Mouse (Mus musculus): ENCODE measurements around the gene Senp3. TPM values are rescaled to one million over a fixed set of nuclear protein-coding genes. Genes with fewer than 3 reads are reported as not detected.
A peak's percentile ranks its signal among the peaks of the same experiment; 100 is the strongest.

The Senp3 gene
- total and polyA plus RNA-seq, 3 experiments = 116 to 303 (median 256) TPM

- TF ChIP-seq NELFE (IDR thresholded peaks at IDR 0.05; ENCODE audit: low read depth, low read length) (peak; percentile 100), CHD1 (IDR thresholded peaks at IDR 0.05; ENCODE audit: low read depth, low read length) (no peak), ELF1 (IDR thresholded peaks at IDR 0.05; ENCODE audit: low read depth, low read length) (peak; percentile 98), USF1 (IDR thresholded peaks at IDR 0.05; ENCODE audit: low read depth, low read length) (peak; percentile 94), ZMIZ1 (IDR thresholded peaks at IDR 0.05; ENCODE audit: low read depth, low read length) (peak; percentile 99), MAFK (IDR thresholded peaks at IDR 0.05; ENCODE audit: insufficient replicate concordance, low read length) (no peak), EP300 (IDR thresholded peaks at IDR 0.05; ENCODE audit: low read length) (no peak), POLR2A (IDR thresholded peaks at IDR 0.05; ENCODE audit: low read depth, low read length) (peak; percentile 100), NRF1 (IDR thresholded peaks at IDR 0.05; ENCODE audit: low read depth, low read length) (peak; percentile 72), ZNF384 (IDR thresholded peaks at IDR 0.05; ENCODE audit: low read depth, low read length) (no peak), RCOR1 (conservative IDR thresholded peaks at IDR 0.05; ENCODE audit: low read depth, low read length) (no peak; the same call in 1 of the 2 replicates), UBTF (IDR thresholded peaks at IDR 0.05; ENCODE audit: low read depth, low read length) (no peak), MAZ (IDR thresholded peaks at IDR 0.05; ENCODE audit: low read depth, low read length) (no peak), RAD21 (IDR thresholded peaks at IDR 0.05; ENCODE audit: low read depth, low read length) (no peak), MEF2A (IDR thresholded peaks at IDR 0.05; ENCODE audit: borderline replicate concordance, low read depth, low read length) (no peak), TBP (conservative IDR thresholded peaks at IDR 0.05; ENCODE audit: low read depth, low read length) (peak; percentile 99), JUND (conservative IDR thresholded peaks at IDR 0.05; ENCODE audit: low read depth, low read length) (no peak), USF2 (conservative IDR thresholded peaks at IDR 0.05; ENCODE audit: low read depth, low read length) (peak; percentile 91), MYC (IDR thresholded peaks at IDR 0.05; ENCODE audit: low read depth, low read length) (peak; percentile 100)
Measured at GRCm38 (mm10) chr11:69672211-69672706, 9.6 kb downstream of the Senp3 start, which contains the start of gene Eif4a1 (continued).

DNA sequence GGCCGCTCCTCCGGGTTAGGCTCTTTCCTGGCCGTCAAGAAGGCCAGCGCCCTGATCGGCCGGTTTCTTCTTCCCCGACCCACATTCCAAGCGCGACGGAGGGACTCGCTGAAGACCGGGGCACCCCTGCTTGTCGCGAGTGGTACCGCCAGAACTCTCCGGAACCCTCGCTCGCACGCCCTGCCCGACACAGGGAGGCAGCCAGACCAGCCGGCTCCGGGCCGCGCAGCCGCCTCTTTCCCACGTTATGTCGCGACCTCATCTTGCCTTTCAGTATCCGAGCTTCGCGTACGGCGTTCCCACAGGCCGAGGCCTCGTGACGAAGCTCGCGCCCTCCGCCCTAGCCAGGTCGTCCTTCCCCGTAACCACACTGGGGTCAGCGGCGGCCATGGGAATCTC lies 10.2 kb downstream of the Senp3 start:
- no peak overlapping the region for H3K4me2 ChIP-seq (ENCODE audit: insufficient read depth, low read depth, poor library complexity, severe bottlenecking)
- no peak for DNase-seq (ENCODE audit: extremely low read depth)
- TF ChIP-seq CHD1 (IDR thresholded peaks at IDR 0.05; ENCODE audit: low read depth, low read length) = peak; percentile 94
- no peak for TF ChIP-seq MAZ (IDR thresholded peaks at IDR 0.05; ENCODE audit: low read depth, low read length)
- dilution Hi-C loops (cut with MboI; ENCODE audit: extremely low pct_ligation_motif_present, extremely low pct_unique_long_range_greater_than_20kb, low sequenced_read_pairs) (no loop called here), in situ Hi-C loops (cut with MboI; ENCODE audit: low pct_ligation_motif_present, low pct_unique_long_range_greater_than_20kb, low sequenced_read_pairs) (no loop called here)
- peak overlapping the region; percentile 99 for H3K9ac ChIP-seq (ENCODE audit: insufficient read depth, low read depth)
- peak overlapping the region; percentile 88 for H3K27ac ChIP-seq (ENCODE audit: insufficient read depth, low read depth)
- no peaks in the 10 kb centered on the region for H3K9me3 ChIP-seq (replicated peaks; ENCODE audit: low read length)
- peaks cover 67 to 82% of the 10 kb centered on the region in 2 experiments for H3K36me3 ChIP-seq (replicated peaks in 1 of 2; ENCODE audit: control insufficient read depth in 1 of 2, insufficient read depth in 1 of 2, low read length in 1 of 2)
- peaks cover 8 to 59% of the 10 kb centered on the region in 2 experiments; a peak in 3 of 4 replicates for H3K4me1 ChIP-seq (ENCODE audit: control insufficient read depth in 1 of 2, insufficient read depth in 2 of 2)
- H3K27me3 ChIP-seq (replicated peaks) = no peaks in the 10 kb centered on the region
- peak overlapping the region; percentile 74 to 94 (median 75) for H3K4me3 ChIP-seq (replicated peaks in 1 of 3; ENCODE audit: low read depth in 2 of 3, low read length in 2 of 3, poor library complexity in 1 of 3)
- peaks cover 57% of the 10 kb centered on the region for H3K79me2 ChIP-seq (replicated peaks; ENCODE audit: control insufficient read depth, extremely low read depth, insufficient read depth, poor library complexity, severe bottlenecking)

Data from CH12.LX (cell line).